Mouse (Mus musculus): ENCODE measurements around the gene Anks1. TPM values are rescaled to one million over a fixed set of nuclear protein-coding genes. Genes with fewer than 3 reads are reported as not detected.

The Anks1 gene
- polyA plus RNA-seq, 1 experiment from 2014 or later: 36.5 TPM

GRCm38 (mm10) chr17:27939028-27939427, 29.9 kb downstream of the Anks1 start:
- Histone ChIP-seq H3K27ac (ENCODE audit: low read length) (peak overlapping the region; percentile 11; the same call in 1 of the 2 replicates), H3K36me3 (ENCODE audit: control insufficient read depth, insufficient read depth) (no peaks in the 10 kb centered on the region), H3K9ac (replicated peaks; ENCODE audit: low read depth, low read length) (no peak overlapping the region), H3K4me1 (replicated peaks; ENCODE audit: control insufficient read depth, insufficient read depth, low read length) (peaks cover 22% of the 10 kb centered on the region), H3K9me3 (ENCODE audit: control insufficient read depth, low read length) (no peaks in the 10 kb centered on the region), H3K4me2 (ENCODE audit: low read length) (no peak overlapping the region), H3K4me3 (replicated peaks; ENCODE audit: low read length) (no peak overlapping the region), H3K27me3 (replicated peaks; ENCODE audit: control insufficient read depth, insufficient read depth, low read length) (no peaks in the 10 kb centered on the region)
- WGBS: 79% methylated on average over 5 of the region's 5 CpGs
- no peak for ATAC-seq

GRCm38 (mm10) chr17:27940352-27940751, 31.2 kb downstream of the Anks1 start:
- Histone ChIP-seq H3K27me3 (replicated peaks; ENCODE audit: control insufficient read depth, insufficient read depth, low read length) (no peaks in the 10 kb centered on the region), H3K9ac (replicated peaks; ENCODE audit: low read depth, low read length) (no peak overlapping the region), H3K4me2 (ENCODE audit: low read length) (no peak overlapping the region), H3K9me3 (ENCODE audit: control insufficient read depth, low read length) (no peaks in the 10 kb centered on the region), H3K36me3 (ENCODE audit: control insufficient read depth, insufficient read depth) (no peaks in the 10 kb centered on the region), H3K4me1 (replicated peaks; ENCODE audit: control insufficient read depth, insufficient read depth, low read length) (peaks cover 27% of the 10 kb centered on the region), H3K27ac (ENCODE audit: low read length) (no peak overlapping the region), H3K4me3 (replicated peaks; ENCODE audit: low read length) (no peak overlapping the region)
- ATAC-seq: no peak
- WGBS: 70% methylated on average over 4 of the region's 4 CpGs

GRCm38 (mm10) chr17:27941178-27941577, 32.1 kb downstream of the Anks1 start:
- no peak overlapping the region for H3K27ac ChIP-seq (ENCODE audit: low read length)
- no peak overlapping the region for H3K9ac ChIP-seq (replicated peaks; ENCODE audit: low read depth, low read length)
- no peaks in the 10 kb centered on the region for H3K36me3 ChIP-seq (ENCODE audit: control insufficient read depth, insufficient read depth)
- no peak for ATAC-seq
- H3K4me3 ChIP-seq (replicated peaks; ENCODE audit: low read length): no peak overlapping the region
- H3K4me1 ChIP-seq (replicated peaks; ENCODE audit: control insufficient read depth, insufficient read depth, low read length): peaks cover 36% of the 10 kb centered on the region
- no peaks in the 10 kb centered on the region for H3K9me3 ChIP-seq (ENCODE audit: control insufficient read depth, low read length)
- WGBS: 77% methylated on average over 5 of the region's 5 CpGs
- no peaks in the 10 kb centered on the region for H3K27me3 ChIP-seq (replicated peaks; ENCODE audit: control insufficient read depth, insufficient read depth, low read length)
- H3K4me2 ChIP-seq (ENCODE audit: low read length): no peak overlapping the region

- ATAC-seq: no peak
- WGBS: 78% methylated on average over 2 of the region's 2 CpGs
- no peaks in the 10 kb centered on the region for H3K9me3 ChIP-seq (ENCODE audit: control insufficient read depth, low read length)
- H3K4me3 ChIP-seq (replicated peaks; ENCODE audit: low read length): no peak overlapping the region
- H3K27ac ChIP-seq (ENCODE audit: low read length): no peak overlapping the region
- no peaks in the 10 kb centered on the region for H3K36me3 ChIP-seq (ENCODE audit: control insufficient read depth, insufficient read depth)
- H3K4me2 ChIP-seq (ENCODE audit: low read length): no peak overlapping the region
- H3K4me1 ChIP-seq (replicated peaks; ENCODE audit: control insufficient read depth, insufficient read depth, low read length): peaks cover 39% of the 10 kb centered on the region
- no peaks in the 10 kb centered on the region for H3K27me3 ChIP-seq (replicated peaks; ENCODE audit: control insufficient read depth, insufficient read depth, low read length)
- no peak overlapping the region for H3K9ac ChIP-seq (replicated peaks; ENCODE audit: low read depth, low read length)
Observed at GRCm38 (mm10) chr17:27941698-27942097, 32.6 kb downstream of the Anks1 start.

- ATAC-seq: no peak
- H3K4me2 ChIP-seq (ENCODE audit: low read length): no peak overlapping the region
- H3K27me3 ChIP-seq (replicated peaks; ENCODE audit: control insufficient read depth, insufficient read depth, low read length): no peaks in the 10 kb centered on the region
- no peak overlapping the region for H3K9ac ChIP-seq (replicated peaks; ENCODE audit: low read depth, low read length)
- no peak overlapping the region for H3K4me3 ChIP-seq (replicated peaks; ENCODE audit: low read length)
- no peaks in the 10 kb centered on the region for H3K9me3 ChIP-seq (ENCODE audit: control insufficient read depth, low read length)
- peaks cover 39% of the 10 kb centered on the region for H3K4me1 ChIP-seq (replicated peaks; ENCODE audit: control insufficient read depth, insufficient read depth, low read length)
- no peaks in the 10 kb centered on the region for H3K36me3 ChIP-seq (ENCODE audit: control insufficient read depth, insufficient read depth)
- H3K27ac ChIP-seq (ENCODE audit: low read length): no peak overlapping the region
- WGBS: 88% methylated on average over 4 of the region's 4 CpGs
Observed at GRCm38 (mm10) chr17:27942131-27942530, 33.0 kb downstream of the Anks1 start.

GRCm38 (mm10) chr17:27945546-27946216, 36.6 kb downstream of the Anks1 start:
- no peak overlapping the region for H3K4me3 ChIP-seq (replicated peaks; ENCODE audit: low read length)
- no peaks in the 10 kb centered on the region for H3K9me3 ChIP-seq (ENCODE audit: control insufficient read depth, low read length)
- no peak for ATAC-seq
- no peak overlapping the region for H3K4me2 ChIP-seq (ENCODE audit: low read length)
- peak overlapping the region; percentile 67 for H3K27ac ChIP-seq (ENCODE audit: low read length)
- WGBS: 8% methylated on average over 6 of the region's 6 CpGs
- peaks cover 19% of the 10 kb centered on the region for H3K4me1 ChIP-seq (replicated peaks; ENCODE audit: control insufficient read depth, insufficient read depth, low read length)
- no peaks in the 10 kb centered on the region for H3K27me3 ChIP-seq (replicated peaks; ENCODE audit: control insufficient read depth, insufficient read depth, low read length)
- H3K9ac ChIP-seq (replicated peaks; ENCODE audit: low read depth, low read length): no peak overlapping the region
- H3K36me3 ChIP-seq (ENCODE audit: control insufficient read depth, insufficient read depth): no peaks in the 10 kb centered on the region

- no peaks in the 10 kb centered on the region for H3K36me3 ChIP-seq (ENCODE audit: control insufficient read depth, insufficient read depth)
- WGBS: 78% methylated on average over 8 of the region's 8 CpGs
- H3K4me3 ChIP-seq (replicated peaks; ENCODE audit: low read length): no peak overlapping the region
- H3K27ac ChIP-seq (ENCODE audit: low read length): no peak overlapping the region
- ATAC-seq: no peak
- no peaks in the 10 kb centered on the region for H3K27me3 ChIP-seq (replicated peaks; ENCODE audit: control insufficient read depth, insufficient read depth, low read length)
- peaks cover 17% of the 10 kb centered on the region for H3K4me1 ChIP-seq (replicated peaks; ENCODE audit: control insufficient read depth, insufficient read depth, low read length)
- no peak overlapping the region for H3K4me2 ChIP-seq (ENCODE audit: low read length)
- no peaks in the 10 kb centered on the region for H3K9me3 ChIP-seq (ENCODE audit: control insufficient read depth, low read length)
- H3K9ac ChIP-seq (replicated peaks; ENCODE audit: low read depth, low read length): no peak overlapping the region
Observed at GRCm38 (mm10) chr17:27946371-27946770, 37.3 kb downstream of the Anks1 start.

GRCm38 (mm10) chr17:27947155-27947554, 38.0 kb downstream of the Anks1 start:
- H3K27me3 ChIP-seq (replicated peaks; ENCODE audit: control insufficient read depth, insufficient read depth, low read length): no peaks in the 10 kb centered on the region
- WGBS: 77% methylated on average over 2 of the region's 2 CpGs
- H3K4me3 ChIP-seq (replicated peaks; ENCODE audit: low read length): no peak overlapping the region
- no peak overlapping the region for H3K27ac ChIP-seq (ENCODE audit: low read length)
- no peaks in the 10 kb centered on the region for H3K36me3 ChIP-seq (ENCODE audit: control insufficient read depth, insufficient read depth)
- no peak for ATAC-seq
- H3K9ac ChIP-seq (replicated peaks; ENCODE audit: low read depth, low read length): no peak overlapping the region
- H3K4me2 ChIP-seq (ENCODE audit: low read length): no peak overlapping the region
- peaks cover 17% of the 10 kb centered on the region for H3K4me1 ChIP-seq (replicated peaks; ENCODE audit: control insufficient read depth, insufficient read depth, low read length)
- no peaks in the 10 kb centered on the region for H3K9me3 ChIP-seq (ENCODE audit: control insufficient read depth, low read length)

GRCm38 (mm10) chr17:27953136-27953535, 44.0 kb downstream of the Anks1 start:
- ATAC-seq: no peak
- Histone ChIP-seq H3K4me2 (ENCODE audit: low read length) (no peak overlapping the region), H3K4me1 (replicated peaks; ENCODE audit: control insufficient read depth, insufficient read depth, low read length) (no peaks in the 10 kb centered on the region; the same call in 1 of the 2 replicates), H3K27ac (ENCODE audit: low read length) (no peak overlapping the region), H3K36me3 (ENCODE audit: control insufficient read depth, insufficient read depth) (no peaks in the 10 kb centered on the region), H3K27me3 (replicated peaks; ENCODE audit: control insufficient read depth, insufficient read depth, low read length) (no peaks in the 10 kb centered on the region), H3K9ac (replicated peaks; ENCODE audit: low read depth, low read length) (no peak overlapping the region), H3K4me3 (replicated peaks; ENCODE audit: low read length) (no peak overlapping the region), H3K9me3 (ENCODE audit: control insufficient read depth, low read length) (no peaks in the 10 kb centered on the region)
- 84% methylated on average over 6 of the region's 6 CpGs for WGBS
